ENCODE assay signal across 17 mouse cellular contexts in the genomic region with DNA sequence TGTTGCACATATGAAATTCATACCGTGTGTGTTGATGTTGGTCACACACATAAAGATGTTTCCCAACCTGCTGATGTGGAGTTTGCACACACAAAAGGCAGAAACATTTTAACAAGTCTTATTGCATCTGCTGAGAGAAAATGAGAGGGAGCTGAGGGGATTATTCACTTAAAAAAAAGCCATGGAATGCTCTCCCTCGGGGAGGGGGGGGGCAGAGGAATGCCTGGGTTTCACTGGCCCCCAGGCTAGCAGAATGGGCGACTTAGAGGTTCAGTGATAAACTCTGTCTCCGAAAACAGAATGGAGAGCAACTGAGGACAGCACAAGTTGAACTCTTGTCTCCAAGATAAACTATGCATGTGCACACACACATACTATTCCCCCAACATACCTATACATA.
"Had no signal": no experiment of that assay in that cellular context is flagged by ENCODE, and none has a peak within 500 bp of the region (broad histone marks: within the 10 kb centered on the region; RNA-seq: fewer than 3 reads in every experiment).

No protein-coding gene starts in this region.

- ATAC-seq: lung, postnatal 0 days; midbrain, embryonic 13.5 days; midbrain, embryonic 15.5 days had no signal

- H3K9me3 ChIP-seq: lung, embryonic 15.5 days; midbrain, embryonic 13.5 days; midbrain, embryonic 15.5 days; neural tube, embryonic 12.5 days had no signal

- H3K36me3 ChIP-seq: lung, embryonic 15.5 days; midbrain, embryonic 13.5 days; midbrain, embryonic 15.5 days; neural tube, embryonic 12.5 days had no signal

- H3K27me3 ChIP-seq: lung, embryonic 15.5 days; megakaryocyte, embryonic 14.5 days; midbrain, embryonic 13.5 days; midbrain, embryonic 15.5 days; neural tube, embryonic 12.5 days had no signal

- H3K4me3 ChIP-seq: lung, embryonic 15.5 days; megakaryocyte, embryonic 14.5 days; midbrain, embryonic 13.5 days; midbrain, embryonic 15.5 days; neural tube, embryonic 12.5 days had no signal

- H3K4me2 ChIP-seq: lung, embryonic 15.5 days; midbrain, embryonic 11.5 days; midbrain, embryonic 13.5 days; midbrain, embryonic 15.5 days; neural tube, embryonic 12.5 days had no signal

- H3K9ac ChIP-seq: lung, embryonic 15.5 days; midbrain, embryonic 13.5 days; midbrain, embryonic 15.5 days; neural tube, embryonic 12.5 days had no signal

- H3K27ac ChIP-seq: lung, embryonic 15.5 days; macrophage; midbrain, embryonic 13.5 days; midbrain, embryonic 15.5 days; neural tube, embryonic 12.5 days had no signal

- DNase-seq: lung, adult 2 months; lung, postnatal 14 days; lung, postnatal 36 days; right cerebral cortex, postnatal 25 days; right cerebral cortex, postnatal 4 days; spleen, adult 18-20 months; thymus, adult 18-20 months; thymus, postnatal 14 days; thymus, postnatal 36 days had no signal

- H3K4me1 ChIP-seq: lung, embryonic 15.5 days; megakaryocyte, embryonic 14.5 days; midbrain, embryonic 15.5 days had no signal
